Mouse (Mus musculus) natural killer cell, adult 2 months (primary cell): ENCODE results near the gene Ssna1.

Experiments
- DNase-seq, 2 experiments: peaks; one replicate each; pipeline ENCODE4 v3.0.0; 2022; ENCODE audit warnings: low spot score in 2 of 2

Ssna1 gene

GRCm38 (mm10) chr2:25290101-25290815 is 18.0 kb upstream of the Ssna1 start:
- no peak for DNase-seq

- DNase-seq = no peak
These were observed 17.4 kb upstream of the Ssna1 start, which contains the start of gene Lrrc26 for GRCm38 (mm10) chr2:25289651-25290050. Gene Lrrc26, plus strand, starts transcription at chr2:25289915.

- no peak for DNase-seq
These were observed 16.6 kb upstream of the Ssna1 start for GRCm38 (mm10) chr2:25288734-25289345.

GRCm38 (mm10) chr2:25287927-25288649 is 15.8 kb upstream of the Ssna1 start, which contains the start of gene Tmem210:
Gene Tmem210, plus strand, starts transcription at chr2:25288145.
- no peak for DNase-seq

GRCm38 (mm10) chr2:25286837-25287636 is 14.8 kb upstream of the Ssna1 start:
- no peak for DNase-seq

GRCm38 (mm10) chr2:25286314-25286713 is 14.1 kb upstream of the Ssna1 start:
- DNase-seq = no peak

GRCm38 (mm10) chr2:25285551-25285950 is 13.3 kb upstream of the Ssna1 start:
- DNase-seq = no peak

- DNase-seq = peak; percentile 79 to 86
These were observed 7.0 kb upstream of the Ssna1 start for GRCm38 (mm10) chr2:25278928-25279882.

GRCm38 (mm10) chr2:25273010-25273409 is 772 bp upstream of the Ssna1 start:
- no peak for DNase-seq

GRCm38 (mm10) chr2:25272515-25272914 is 277 bp upstream of the Ssna1 start:
- no peak for DNase-seq

- DNase-seq = no peak
These were observed 4.4 kb downstream of the Ssna1 start for GRCm38 (mm10) chr2:25267746-25268309.

GRCm38 (mm10) chr2:25267241-25267640 is 5.0 kb downstream of the Ssna1 start:
- DNase-seq = no peak

GRCm38 (mm10) chr2:25266720-25267119 is 5.5 kb downstream of the Ssna1 start:
- DNase-seq = no peak

GRCm38 (mm10) chr2:25265897-25266656 is 6.2 kb downstream of the Ssna1 start:
- DNase-seq = no peak

- DNase-seq = no peak
These were observed 7.4 kb downstream of the Ssna1 start for GRCm38 (mm10) chr2:25264851-25265250.

GRCm38 (mm10) chr2:25264286-25264660 is 8.0 kb downstream of the Ssna1 start:
- no peak for DNase-seq

GRCm38 (mm10) chr2:25263623-25264285 is 8.5 kb downstream of the Ssna1 start:
- no peak for DNase-seq

- DNase-seq = peak in 1 of 2 experiments; percentile 49
These were observed 9.2 kb downstream of the Ssna1 start for GRCm38 (mm10) chr2:25262795-25263622.
